Mouse (Mus musculus) myocyte (in vitro differentiated cells): ENCODE measurements at regions not wholly inside any gene's neighbourhood (a gene's known extent, or its start where the extent isn't known, plus 50 kb on each side); places are given as distances from the start of the nearest gene placed in this dataset.
A peak's percentile ranks its signal among the peaks of the same experiment; 100 is the strongest.

ENCODE experiments used
- H3K27me3 ChIP-seq: one replicate; pipeline ENCODE4 v1.6.1; 2011; ENCODE audit not compliant: control insufficient read depth, insufficient read depth, insufficient read length
- H3K36me3 ChIP-seq: one replicate; pipeline ENCODE4 v1.6.1; 2011; ENCODE audit not compliant: control insufficient read depth, insufficient read depth
- H3K4me2 ChIP-seq: one replicate; pipeline ENCODE4 v1.6.1; 2011; ENCODE audit warnings: low read depth, control low read depth
- H3K4me3 ChIP-seq: one replicate; pipeline ENCODE4 v1.5.1; 2011; ENCODE audit warnings: mild to moderate bottlenecking, control low read depth, moderate library complexity
- H3K79me2 ChIP-seq: one replicate; pipeline ENCODE4 v1.6.1; 2011; ENCODE audit not compliant: control insufficient read depth, insufficient read depth
- H3ac ChIP-seq: one replicate; pipeline ENCODE4 v1.6.1; 2011; ENCODE audit not compliant: control insufficient read depth, insufficient read length
- CEBPB ChIP-seq: IDR thresholded peaks from 2 replicates; pipeline ENCODE4 v1.6.1; 2011; ENCODE audit warnings: mild to moderate bottlenecking, moderate library complexity; ENCODE audit not compliant: poor library complexity, insufficient read depth, severe bottlenecking
- E2F4 ChIP-seq: IDR thresholded peaks from one replicate; pipeline ENCODE4 v1.6.1; 2011; ENCODE audit warnings: mild to moderate bottlenecking, control low read depth, moderate library complexity; ENCODE audit not compliant: insufficient read depth
- MAX ChIP-seq: IDR thresholded peaks from one replicate; pipeline ENCODE4 v1.6.1; 2011; ENCODE audit warnings: low read depth, mild to moderate bottlenecking, control low read depth
- MYOD1 ChIP-seq, 3 experiments: IDR thresholded peaks; one replicate each; pipeline ENCODE4 v1.6.1; 2011; ENCODE audit warnings: control low read depth in 2 of 3, low read depth in 2 of 3, mild to moderate bottlenecking in 2 of 3, moderate library complexity in 1 of 3; ENCODE audit not compliant: insufficient read length in 2 of 3, control insufficient read depth in 1 of 3
- MYOG ChIP-seq, 3 experiments: IDR thresholded peaks; one replicate each; pipeline ENCODE4 v1.6.1; 2011; ENCODE audit warnings: control low read depth in 2 of 3, low read depth in 2 of 3, mild to moderate bottlenecking in 2 of 3; ENCODE audit not compliant: insufficient read length in 2 of 3, control insufficient read depth in 1 of 3, insufficient read depth in 1 of 3
- POLR2A ChIP-seq: IDR thresholded peaks from one replicate; pipeline ENCODE4 v1.6.1; 2011; ENCODE audit warnings: low read depth, mild to moderate bottlenecking, control low read depth, moderate library complexity; ENCODE audit not compliant: insufficient read length
- POLR2AphosphoS2 ChIP-seq: IDR thresholded peaks from one replicate; pipeline ENCODE4 v1.6.1; 2011; ENCODE audit warnings: low read depth, control low read depth; ENCODE audit not compliant: insufficient read length
- REST ChIP-seq: IDR thresholded peaks from one replicate; pipeline ENCODE4 v1.6.1; 2011; ENCODE audit warnings: mild to moderate bottlenecking, control low read depth, moderate library complexity; ENCODE audit not compliant: insufficient read depth, insufficient read length
- SRF ChIP-seq: IDR thresholded peaks from one replicate; pipeline ENCODE4 v1.6.1; 2011; ENCODE audit warnings: low read depth; ENCODE audit not compliant: control insufficient read depth, insufficient read length
- TCF12 ChIP-seq: IDR thresholded peaks from one replicate; pipeline ENCODE4 v1.6.1; 2011; ENCODE audit warnings: mild to moderate bottlenecking, control low read depth; ENCODE audit not compliant: poor library complexity, insufficient read depth, severe bottlenecking
- TCF3 ChIP-seq: IDR thresholded peaks from one replicate; pipeline ENCODE4 v1.6.1; 2011; ENCODE audit warnings: low read depth, control low read depth; ENCODE audit not compliant: insufficient read length
- USF1 ChIP-seq: IDR thresholded peaks from one replicate; pipeline ENCODE4 v1.6.1; 2011; ENCODE audit warnings: low read depth, mild to moderate bottlenecking, control low read depth, moderate library complexity

DNA sequence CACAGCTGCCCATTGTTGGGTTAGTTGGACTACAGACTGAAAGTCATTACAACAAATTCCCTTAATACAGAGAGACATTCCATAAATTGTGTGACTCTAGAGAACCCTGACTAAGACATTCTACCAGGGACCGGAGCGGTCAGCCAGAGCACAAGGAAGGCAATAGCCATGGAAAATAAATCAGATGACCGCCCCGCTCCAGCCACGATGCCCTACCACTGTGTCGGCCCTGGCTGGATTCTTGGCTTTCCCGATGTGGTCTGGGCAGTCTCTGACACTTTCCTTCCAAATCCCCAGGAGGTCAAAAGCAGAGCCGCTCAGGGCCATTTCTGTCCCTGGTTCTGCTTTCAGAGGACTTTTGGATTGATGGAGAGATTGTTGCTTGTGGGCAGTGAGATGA, 57.8 kb downstream of the Lsm3 start:
- H3K36me3 ChIP-seq = no peaks in the 10 kb centered on the region
- H3K4me3 ChIP-seq = no peak overlapping the region
- H3K27me3 ChIP-seq = no peaks in the 10 kb centered on the region
- TF ChIP-seq MAX (no peak), POLR2A (no peak), USF1 (no peak), SRF (no peak), CEBPB (no peak)
- no peak overlapping the region for H3ac ChIP-seq
- H3K79me2 ChIP-seq = no peaks in the 10 kb centered on the region
- H3K4me2 ChIP-seq = no peak overlapping the region

DNA sequence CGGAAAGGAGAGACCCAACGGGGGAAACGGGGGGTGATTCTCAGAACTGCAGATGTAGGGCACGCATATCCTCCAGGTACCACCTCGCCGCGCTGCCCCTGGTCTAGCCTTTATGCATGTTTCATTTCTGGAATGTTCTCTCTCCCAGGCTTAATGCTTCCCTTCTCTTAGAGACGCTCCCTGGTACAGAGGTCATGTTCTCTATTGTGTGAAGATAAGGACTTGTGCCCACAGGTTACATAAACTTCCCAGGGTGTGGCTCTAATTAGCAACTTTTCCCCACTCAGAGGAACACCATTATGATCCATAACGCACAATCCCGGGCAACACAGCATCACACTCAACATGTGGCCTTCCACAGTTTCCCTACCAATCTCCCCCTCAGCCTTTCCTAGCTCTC, 58.7 kb downstream of the Lsm3 start:
- Histone ChIP-seq H3K79me2 (no peaks in the 10 kb centered on the region), H3ac (no peak overlapping the region), H3K4me2 (no peak overlapping the region), H3K4me3 (no peak overlapping the region), H3K36me3 (no peaks in the 10 kb centered on the region), H3K27me3 (no peaks in the 10 kb centered on the region)
- TF ChIP-seq POLR2A = no peak
- no peak for TF ChIP-seq E2F4
- TF ChIP-seq REST = no peak
- no peak for TF ChIP-seq MYOG (IDR thresholded peaks at IDR 0.05; ENCODE audit: control insufficient read depth in 1 of 3, insufficient read depth in 1 of 3, insufficient read length in 2 of 3, low read depth in 2 of 3)
- no peak for TF ChIP-seq MYOD1 (IDR thresholded peaks at IDR 0.05; ENCODE audit: control insufficient read depth in 1 of 3, insufficient read length in 2 of 3, low read depth in 2 of 3)
- TF ChIP-seq CEBPB = no peak
- no peak for TF ChIP-seq TCF3
- TF ChIP-seq TCF12 = no peak
- no peak for TF ChIP-seq POLR2AphosphoS2
- TF ChIP-seq SRF = no peak
- no peak for TF ChIP-seq USF1
- TF ChIP-seq MAX = no peak

DNA sequence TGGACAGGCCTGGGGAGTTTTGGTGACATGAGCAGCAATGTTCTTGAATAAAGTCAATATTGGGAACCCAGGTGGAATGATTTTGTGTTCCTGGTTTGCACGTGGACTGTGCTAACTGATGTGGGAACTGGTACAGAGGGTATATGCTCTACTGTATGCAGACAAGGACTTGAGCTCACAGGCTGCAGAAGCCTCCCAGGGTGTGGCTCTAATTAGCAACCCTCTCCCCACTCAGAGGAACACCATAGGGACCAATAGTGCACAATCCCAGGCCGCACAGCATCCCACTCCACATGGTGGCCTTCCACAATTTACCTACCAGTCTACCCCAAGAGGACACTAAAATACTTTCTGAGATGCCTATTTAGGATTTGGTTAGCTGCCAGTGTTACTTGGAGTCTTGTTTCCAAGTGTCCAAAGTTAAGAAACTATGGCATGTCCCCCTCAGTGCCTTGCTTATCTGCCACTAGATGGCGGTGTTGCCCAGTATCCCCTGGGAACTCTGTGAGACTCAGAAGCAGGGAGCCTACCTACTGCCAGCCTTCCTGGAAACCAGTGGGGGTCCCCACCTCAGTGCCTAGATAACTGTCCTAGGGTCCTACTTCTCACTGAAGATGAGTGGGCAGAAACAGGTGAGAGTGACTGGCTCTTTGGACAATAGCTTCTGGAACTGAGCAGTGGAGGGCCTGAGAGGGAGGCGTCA, 60.1 kb downstream of the Lsm3 start:
- no peaks in the 10 kb centered on the region for H3K36me3 ChIP-seq
- no peak overlapping the region for H3K4me2 ChIP-seq
- TF ChIP-seq POLR2A (no peak), USF1 (no peak), MYOD1 (IDR thresholded peaks at IDR 0.05; ENCODE audit: control insufficient read depth in 1 of 3, insufficient read length in 2 of 3, low read depth in 2 of 3) (no peak), POLR2AphosphoS2 (no peak), MAX (no peak), TCF12 (no peak), CEBPB (no peak), E2F4 (no peak), MYOG (IDR thresholded peaks at IDR 0.05; ENCODE audit: control insufficient read depth in 1 of 3, insufficient read depth in 1 of 3, insufficient read length in 2 of 3, low read depth in 2 of 3) (no peak), TCF3 (no peak), SRF (no peak), REST (no peak)
- no peak overlapping the region for H3ac ChIP-seq
- H3K27me3 ChIP-seq = no peaks in the 10 kb centered on the region
- H3K4me3 ChIP-seq = no peak overlapping the region
- no peaks in the 10 kb centered on the region for H3K79me2 ChIP-seq

DNA sequence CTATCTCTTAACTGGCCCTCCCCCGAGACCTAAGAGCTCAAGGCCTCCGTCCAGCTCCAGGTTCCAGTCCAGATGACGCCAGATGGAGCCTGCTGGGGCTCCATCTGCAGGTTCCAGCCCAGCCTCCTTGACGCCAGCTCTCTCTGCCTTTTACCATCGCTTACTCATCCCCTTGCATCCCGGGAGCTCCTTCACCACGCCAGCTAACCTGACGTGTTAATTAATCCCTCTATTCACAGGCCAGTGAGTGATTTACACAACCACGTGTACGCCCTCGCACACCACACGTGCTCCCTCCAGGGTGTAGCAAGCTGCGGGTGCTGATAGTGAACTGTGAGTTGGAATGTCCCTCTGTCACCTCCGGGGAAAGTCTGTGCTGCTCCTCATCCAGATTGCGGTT, 61.2 kb downstream of the Lsm3 start:
- no peaks in the 10 kb centered on the region for H3K27me3 ChIP-seq
- H3K4me3 ChIP-seq = no peak overlapping the region
- no peak overlapping the region for H3ac ChIP-seq
- H3K4me2 ChIP-seq = no peak overlapping the region
- H3K79me2 ChIP-seq = no peaks in the 10 kb centered on the region
- TF ChIP-seq SRF (no peak), MYOG (IDR thresholded peaks at IDR 0.05; ENCODE audit: control insufficient read depth in 1 of 3, insufficient read depth in 1 of 3, insufficient read length in 2 of 3, low read depth in 2 of 3) (peak in 1 of 3 experiments; percentile 15)
- no peaks in the 10 kb centered on the region for H3K36me3 ChIP-seq

DNA sequence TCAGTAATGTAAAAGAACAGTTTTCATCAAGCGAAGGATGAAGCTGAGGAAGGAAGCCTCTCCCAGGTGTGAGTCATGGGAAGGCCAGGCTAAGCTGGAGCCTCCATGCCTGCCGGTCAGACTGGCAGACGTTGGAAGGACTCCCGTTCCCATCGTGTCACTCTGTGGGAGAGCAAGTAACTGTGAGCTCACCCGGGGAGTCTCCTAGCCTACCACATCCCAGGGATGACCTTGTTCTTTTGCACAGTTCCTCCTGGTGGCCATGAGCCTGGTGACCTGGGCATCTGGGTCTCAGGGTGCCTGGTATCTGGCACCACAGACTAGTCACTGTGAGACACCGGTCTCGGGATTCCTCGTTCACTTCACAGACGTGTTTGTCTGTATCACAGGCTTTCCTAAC, 63.9 kb downstream of the Lsm3 start:
- no peak overlapping the region for H3K4me2 ChIP-seq
- H3K36me3 ChIP-seq = no peaks in the 10 kb centered on the region
- H3K27me3 ChIP-seq = no peaks in the 10 kb centered on the region
- TF ChIP-seq POLR2AphosphoS2 (no peak), REST (no peak), MAX (no peak), MYOD1 (IDR thresholded peaks at IDR 0.05; ENCODE audit: control insufficient read depth in 1 of 3, insufficient read length in 2 of 3, low read depth in 2 of 3) (no peak), USF1 (no peak), TCF12 (no peak), POLR2A (no peak), E2F4 (no peak), CEBPB (no peak), MYOG (IDR thresholded peaks at IDR 0.05; ENCODE audit: control insufficient read depth in 1 of 3, insufficient read depth in 1 of 3, insufficient read length in 2 of 3, low read depth in 2 of 3) (no peak), SRF (no peak), TCF3 (no peak)
- no peaks in the 10 kb centered on the region for H3K79me2 ChIP-seq
- H3K4me3 ChIP-seq = no peak overlapping the region
- H3ac ChIP-seq = no peak overlapping the region
